Mouse (Mus musculus) right cerebral cortex, postnatal 14 days (tissue): ENCODE data around the gene Vmn1r20.
"Not testable (repeated sequence)": the region's sequence is repeated elsewhere in the genome, so short reads cannot be mapped to it uniquely, and the experiment has no call there.

Experiments used
- DNase-seq: peaks from one replicate; pipeline ENCODE4 v3.0.0; 2022

Gene Vmn1r20

GRCm38 (mm10) chr6:57428630-57429029 lies at the start of gene Vmn1r20:
Vmn1r20 (plus strand) TSS chr6:57428930.
- no peak for DNase-seq

GRCm38 (mm10) chr6:57395683-57396082 lies 33.0 kb upstream of the Vmn1r20 start, which contains the start of gene Vmn1r18:
Vmn1r18 (minus strand) TSS chr6:57395783.
- DNase-seq: no peak

- DNase-seq: not testable (repeated sequence)
These were observed 25.2 kb upstream of the Vmn1r20 start, which contains the start of gene Vmn1r19 for GRCm38 (mm10) chr6:57403480-57403879. Vmn1r19 (plus strand) TSS chr6:57403780.

- DNase-seq: no peak
These were observed 2.5 kb downstream of the Vmn1r20 start for GRCm38 (mm10) chr6:57431196-57431595.

- not testable (repeated sequence) for DNase-seq
These were observed 39.4 kb downstream of the Vmn1r20 start for GRCm38 (mm10) chr6:57468161-57468560.
